Mouse (Mus musculus): ENCODE data around the gene Ciapin1. TPM values are rescaled to one million over a fixed set of nuclear protein-coding genes. Genes with fewer than 3 reads are reported as not detected.

Ciapin1 gene
- total RNA-seq, 2 experiments from 2014 or later: 38.2 to 71.1 TPM

DNA sequence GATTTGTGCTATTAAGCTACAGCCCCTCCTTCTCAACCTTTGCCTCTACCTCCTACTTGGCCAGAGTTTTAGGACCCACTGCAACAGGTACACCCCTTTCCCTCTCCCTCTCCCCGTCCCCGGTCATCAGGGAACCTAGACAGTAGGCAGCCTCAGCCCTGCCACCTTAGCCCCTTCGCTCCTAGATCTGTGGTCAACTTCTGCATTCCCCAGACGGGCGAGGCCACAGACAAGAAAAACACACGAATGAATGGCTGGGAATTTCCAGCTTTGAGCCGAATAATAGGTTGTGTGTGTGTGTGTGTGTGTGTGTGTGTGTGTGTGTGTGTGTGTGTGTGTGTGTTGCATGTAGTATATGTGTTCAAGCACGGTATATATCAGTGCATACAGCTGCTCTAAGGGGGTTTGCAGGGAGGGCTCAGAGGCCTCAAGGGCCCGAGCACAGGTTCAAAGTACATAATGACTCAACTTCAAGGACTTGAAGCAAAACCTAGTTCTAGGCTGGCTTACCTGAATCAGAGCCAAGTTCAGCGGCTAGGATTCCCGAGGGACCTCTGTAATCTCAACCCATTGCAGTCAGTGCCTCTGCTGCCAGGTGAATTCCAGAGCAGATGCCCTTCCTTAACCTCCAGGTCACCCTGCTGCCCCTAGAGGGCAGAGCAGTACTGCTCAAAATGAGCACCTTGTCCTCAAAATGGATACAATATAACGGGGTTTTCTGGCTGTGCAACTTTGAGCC, 52.7 kb downstream of the Ciapin1 start:
- ATAC-seq (replicated peaks; ENCODE audit: low FRiP score, low TSS enrichment, poor library complexity, severe bottlenecking): peak; percentile 49; the same call in 1 of the 2 replicates

DNA sequence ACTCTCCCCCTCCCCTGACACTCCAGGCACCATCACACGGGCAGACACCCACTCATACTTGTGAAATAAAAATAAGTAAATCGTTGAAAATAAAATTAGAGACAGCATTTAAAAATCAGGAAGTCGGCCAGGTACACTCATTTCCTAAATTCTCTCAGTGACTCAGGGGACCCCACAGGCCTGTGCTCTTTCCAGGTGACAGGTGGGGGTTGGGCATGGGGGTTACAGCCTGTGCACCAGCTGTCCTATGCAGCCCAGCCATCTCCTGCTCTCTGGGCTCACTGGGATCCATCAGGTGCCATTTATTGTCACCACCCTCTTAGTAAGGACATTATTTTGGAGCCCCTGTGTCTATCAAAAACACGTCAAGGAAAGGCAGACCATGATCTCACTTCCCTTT, 54.3 kb downstream of the Ciapin1 start:
- ATAC-seq (replicated peaks; ENCODE audit: low FRiP score, low TSS enrichment, poor library complexity, severe bottlenecking): no peak

DNA sequence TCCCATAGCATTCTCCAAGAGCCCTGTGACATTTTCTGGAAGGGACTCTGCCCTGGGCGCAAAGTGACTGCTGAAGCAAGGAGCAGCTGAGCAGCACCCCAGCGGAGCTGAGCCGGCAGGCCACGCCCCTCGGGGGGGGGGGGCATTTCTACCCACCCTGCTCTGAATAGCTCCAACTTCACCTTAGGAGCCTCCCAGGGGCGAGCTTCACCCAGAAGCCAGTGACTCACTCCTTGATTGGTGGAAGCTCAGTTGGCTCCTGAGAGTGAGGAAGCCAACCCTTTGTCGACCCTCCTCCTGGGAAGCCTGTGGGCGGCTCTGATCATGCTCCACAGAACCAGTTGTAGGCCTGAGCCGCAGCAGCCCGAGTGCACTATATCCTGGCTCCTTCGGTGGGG, 56.3 kb downstream of the Ciapin1 start:
- ATAC-seq (replicated peaks; ENCODE audit: low FRiP score, low TSS enrichment, poor library complexity, severe bottlenecking): no peak

DNA sequence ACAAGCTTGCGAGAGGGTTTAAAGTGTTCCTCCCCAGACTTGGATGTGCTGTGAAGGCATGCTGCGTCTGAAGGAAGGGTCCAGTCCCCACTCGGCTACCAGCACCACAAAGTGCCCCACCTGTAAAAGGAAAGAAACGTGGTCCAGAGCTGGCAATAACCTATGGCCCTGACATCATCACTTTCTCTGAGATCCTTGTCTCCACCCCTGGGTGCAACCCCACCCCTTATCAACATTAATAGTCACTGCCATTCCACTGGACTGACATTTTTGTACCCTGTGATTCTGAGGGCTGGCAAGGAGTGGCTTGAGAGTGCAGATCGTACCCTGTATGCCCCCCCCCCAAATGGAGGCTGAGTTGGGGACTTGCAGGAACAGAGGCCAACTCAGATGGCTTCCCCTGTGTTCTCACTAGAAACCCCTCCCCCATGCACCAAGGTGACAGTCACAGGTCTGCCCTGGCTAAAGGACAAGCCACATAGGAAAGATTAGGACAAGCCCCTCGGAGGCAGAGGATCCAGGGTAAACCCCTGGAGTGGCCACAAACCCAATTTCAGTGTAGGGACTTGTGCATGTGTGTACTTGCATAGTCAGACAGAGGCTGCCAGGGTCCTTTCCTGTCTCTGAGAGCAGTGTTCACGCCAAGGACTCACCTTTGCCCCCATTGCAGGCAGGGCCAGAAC, 56.9 kb downstream of the Ciapin1 start:
- no peak for ATAC-seq (replicated peaks; ENCODE audit: low FRiP score, low TSS enrichment, poor library complexity, severe bottlenecking)

DNA sequence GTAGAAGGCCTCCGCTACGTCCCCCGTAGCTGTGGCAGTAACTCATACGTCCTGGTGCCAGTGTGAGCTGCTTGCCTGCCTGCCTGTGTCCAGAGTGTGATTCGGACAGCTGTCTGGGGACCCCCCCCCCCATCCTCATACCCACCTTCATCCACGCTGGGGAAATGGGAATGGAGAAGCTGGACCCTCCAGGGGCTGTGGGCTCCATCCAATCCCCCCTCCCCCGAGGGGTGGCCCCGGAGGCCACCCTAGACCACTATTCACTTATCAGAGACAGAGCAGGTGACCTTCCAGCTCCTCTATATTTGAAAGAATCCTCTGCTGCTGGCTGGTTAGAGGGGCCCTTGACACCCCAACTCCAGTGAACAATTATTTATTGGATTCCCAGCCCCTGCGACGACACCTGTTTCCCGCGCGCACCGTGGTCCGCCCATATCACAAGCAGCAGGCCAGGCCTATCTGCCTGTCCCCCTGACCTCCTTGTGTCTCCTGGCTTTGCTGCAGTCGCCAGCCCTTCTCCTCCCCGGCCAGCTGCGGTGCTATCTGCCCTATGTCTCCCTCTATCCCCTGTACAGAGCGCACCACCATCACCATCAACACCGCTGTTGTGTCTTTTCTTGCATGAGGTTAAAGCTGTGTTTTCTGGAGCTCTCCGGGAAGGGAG, 57.5 kb downstream of the Ciapin1 start:
- ATAC-seq (replicated peaks; ENCODE audit: low FRiP score, low TSS enrichment, poor library complexity, severe bottlenecking): no peak

DNA sequence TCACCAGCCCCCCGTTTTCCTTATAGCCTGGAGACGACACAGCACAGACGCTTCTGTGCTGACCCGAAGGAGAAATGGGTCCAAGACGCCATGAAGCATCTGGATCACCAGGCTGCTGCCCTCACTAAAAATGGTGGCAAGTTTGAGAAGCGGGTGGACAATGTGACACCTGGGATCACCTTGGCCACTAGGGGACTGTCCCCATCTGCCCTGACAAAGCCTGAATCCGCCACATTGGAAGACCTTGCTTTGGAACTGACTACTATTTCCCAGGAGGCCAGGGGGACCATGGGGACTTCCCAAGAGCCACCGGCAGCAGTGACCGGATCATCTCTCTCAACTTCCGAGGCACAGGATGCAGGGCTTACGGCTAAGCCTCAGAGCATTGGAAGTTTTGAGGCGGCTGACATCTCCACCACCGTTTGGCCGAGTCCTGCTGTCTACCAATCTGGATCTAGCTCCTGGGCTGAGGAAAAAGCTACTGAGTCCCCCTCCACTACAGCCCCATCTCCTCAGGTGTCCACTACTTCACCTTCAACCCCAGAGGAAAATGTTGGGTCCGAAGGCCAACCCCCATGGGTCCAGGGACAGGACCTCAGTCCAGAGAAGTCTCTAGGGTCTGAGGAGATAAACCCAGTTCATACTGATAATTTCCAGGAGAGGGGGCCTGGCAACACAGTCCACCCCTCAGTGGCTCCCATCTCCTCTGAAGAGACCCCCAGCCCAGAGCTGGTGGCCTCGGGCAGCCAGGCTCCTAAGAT, 58.4 kb downstream of the Ciapin1 start:
- no peak for ATAC-seq (replicated peaks; ENCODE audit: low FRiP score, low TSS enrichment, poor library complexity, severe bottlenecking)

DNA sequence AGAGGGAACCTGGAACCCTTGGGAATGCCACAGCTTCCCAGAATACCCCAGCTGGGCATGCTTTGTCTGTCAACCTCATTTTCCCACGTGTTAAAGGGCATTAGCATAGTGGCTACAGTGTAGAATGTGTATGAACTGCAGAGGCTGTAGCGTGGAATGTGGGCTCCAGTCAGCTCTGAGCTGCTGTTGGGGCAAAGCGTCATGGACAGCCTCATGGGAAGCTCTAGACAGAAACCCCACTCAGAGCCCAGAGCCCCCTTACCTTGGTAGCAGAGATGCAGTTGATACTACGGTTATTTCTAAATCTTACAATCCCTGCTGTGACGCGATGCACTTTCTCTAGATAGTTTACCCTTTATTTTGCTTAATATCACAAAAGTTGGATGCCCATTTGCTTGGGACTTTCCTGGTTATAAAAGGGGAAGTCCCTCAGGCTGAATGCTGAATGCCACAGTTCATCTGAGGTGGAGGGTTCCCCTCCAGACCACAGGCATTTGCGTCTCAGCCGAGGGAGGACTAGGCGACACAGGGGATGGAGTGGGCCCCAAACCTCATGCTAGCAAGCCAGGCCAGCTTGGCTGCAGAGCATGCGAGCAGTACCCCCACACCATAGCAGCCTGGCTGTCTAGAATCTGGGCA, 59.1 kb downstream of the Ciapin1 start:
- ATAC-seq (replicated peaks; ENCODE audit: low FRiP score, low TSS enrichment, poor library complexity, severe bottlenecking): no peak; the same call in 1 of the 2 replicates

DNA sequence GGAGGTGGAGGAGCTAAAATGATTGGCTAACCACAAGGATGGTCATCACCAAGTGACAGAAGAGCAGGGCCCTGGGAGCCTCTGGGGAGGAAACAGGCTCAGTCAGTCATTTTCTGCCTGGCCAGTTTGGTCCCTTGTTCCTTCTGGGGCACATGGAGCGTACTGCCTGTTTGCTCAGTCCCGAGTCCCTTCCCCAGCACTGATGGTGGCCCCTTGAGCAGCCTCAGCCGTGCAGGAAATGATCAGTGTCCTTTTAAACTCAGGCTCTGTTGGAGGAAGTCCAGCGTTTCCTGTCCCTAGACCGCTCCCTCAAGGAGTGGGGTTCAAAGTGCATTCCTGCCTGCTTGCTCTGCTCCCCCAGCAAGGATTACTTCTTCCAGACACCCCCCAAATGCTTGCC, 59.7 kb downstream of the Ciapin1 start:
- no peak for ATAC-seq (replicated peaks; ENCODE audit: low FRiP score, low TSS enrichment, poor library complexity, severe bottlenecking)

DNA sequence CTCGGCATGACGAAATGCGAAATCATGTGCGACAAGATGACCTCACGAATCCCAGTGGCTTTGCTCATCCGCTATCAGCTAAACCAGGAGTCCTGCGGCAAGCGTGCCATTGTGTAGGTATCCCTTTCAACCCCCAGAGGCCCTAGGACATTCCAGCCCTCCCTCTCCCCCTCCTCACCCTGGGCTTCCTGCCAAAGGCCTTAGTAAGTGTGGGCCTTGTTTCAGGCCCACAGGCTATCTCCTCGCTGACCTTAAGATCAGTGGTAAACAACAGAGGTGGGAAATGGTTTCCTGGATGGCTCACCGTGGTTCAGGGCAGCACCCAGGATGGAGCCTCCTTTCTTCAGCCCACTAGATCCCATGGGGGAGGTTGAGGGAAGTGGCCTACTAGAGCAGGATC, 60.1 kb downstream of the Ciapin1 start:
- ATAC-seq (replicated peaks; ENCODE audit: low FRiP score, low TSS enrichment, poor library complexity, severe bottlenecking): no peak

DNA sequence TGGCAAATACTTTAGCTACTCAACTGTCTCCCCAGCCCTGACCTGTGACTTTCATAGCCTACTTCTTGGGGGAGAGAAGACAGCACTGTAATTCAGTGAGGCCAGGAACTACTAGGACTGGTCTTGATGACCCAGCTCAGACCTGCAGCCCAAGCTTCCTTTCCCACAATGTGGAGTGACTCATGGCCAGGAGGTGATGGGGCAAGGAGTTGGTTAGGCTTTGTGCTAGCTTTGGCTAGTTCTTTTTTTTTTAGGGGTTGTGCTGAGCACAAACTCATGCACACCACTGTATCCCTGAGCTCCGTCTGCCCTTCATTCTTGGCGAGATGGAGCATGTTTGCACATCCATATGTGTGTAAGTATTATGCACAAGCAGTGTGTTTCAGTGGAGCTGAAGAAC, 61.8 kb downstream of the Ciapin1 start:
- no peak for ATAC-seq (replicated peaks; ENCODE audit: low FRiP score, low TSS enrichment, poor library complexity, severe bottlenecking)

DNA sequence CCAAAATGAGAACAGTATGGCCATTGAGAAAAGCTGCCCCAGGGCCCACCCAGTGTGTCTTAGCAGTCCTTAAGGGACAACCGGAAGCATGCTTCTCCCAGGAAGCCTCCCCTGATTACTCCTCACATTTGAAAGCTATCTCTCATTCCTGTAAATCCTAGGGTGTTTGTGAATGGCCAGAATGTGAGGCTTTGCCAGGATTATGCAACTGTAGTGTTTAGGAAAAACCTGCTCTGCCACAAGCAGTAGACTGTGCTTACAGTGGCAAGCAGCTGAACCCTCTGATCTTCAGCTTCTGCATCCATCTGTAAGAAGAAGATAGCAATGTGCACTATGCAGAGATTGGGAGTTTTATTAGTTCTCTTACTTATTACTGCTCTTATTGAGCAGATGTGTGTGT, 63.6 kb downstream of the Ciapin1 start:
- ATAC-seq (replicated peaks; ENCODE audit: low FRiP score, low TSS enrichment, poor library complexity, severe bottlenecking): no peak

DNA sequence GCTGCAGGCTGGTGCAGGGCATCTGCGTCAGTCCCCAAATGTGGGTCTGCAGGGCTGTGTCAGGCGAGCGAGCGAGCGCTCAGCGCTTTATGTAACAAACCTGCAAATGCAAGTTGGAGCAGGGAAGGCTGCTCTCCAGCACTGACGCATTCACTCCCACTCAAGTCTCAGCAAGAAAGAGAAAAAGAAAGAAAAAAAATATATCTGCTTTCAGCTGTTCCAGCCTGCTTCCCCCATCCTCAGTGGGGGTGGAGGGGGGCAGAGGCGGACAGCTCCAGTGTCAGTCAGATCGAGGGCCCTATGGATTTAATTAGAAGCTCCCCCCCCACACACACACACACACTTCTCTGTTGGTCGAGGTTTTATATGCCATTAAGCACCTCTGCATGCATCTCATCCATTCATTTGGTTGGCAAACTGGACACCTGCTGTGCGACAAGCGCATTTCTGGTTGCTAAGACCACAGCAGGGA, 64.4 kb downstream of the Ciapin1 start:
- no peak for ATAC-seq (replicated peaks; ENCODE audit: low FRiP score, low TSS enrichment, poor library complexity, severe bottlenecking)

DNA sequence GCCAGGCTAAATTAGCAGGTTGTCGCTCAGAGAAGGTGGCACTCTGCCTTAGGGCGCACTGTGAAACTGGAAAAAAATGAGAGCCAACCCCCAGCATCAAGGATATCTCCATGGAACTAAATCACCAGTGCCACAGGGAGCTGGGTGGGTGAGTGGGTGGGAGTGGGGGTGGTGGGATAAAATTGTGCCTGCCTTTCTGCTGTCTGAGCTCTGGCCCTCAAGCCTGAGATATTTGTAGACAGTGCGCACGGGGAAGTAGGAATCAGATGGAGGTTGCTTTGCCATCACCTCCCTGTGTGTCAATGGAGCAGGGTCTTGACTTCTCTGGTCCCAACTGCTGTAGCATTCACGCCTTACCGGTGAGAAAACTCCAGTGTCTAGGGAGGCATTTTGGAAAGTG, 65.1 kb downstream of the Ciapin1 start:
- ATAC-seq (replicated peaks; ENCODE audit: low FRiP score, low TSS enrichment, poor library complexity, severe bottlenecking): no peak

DNA sequence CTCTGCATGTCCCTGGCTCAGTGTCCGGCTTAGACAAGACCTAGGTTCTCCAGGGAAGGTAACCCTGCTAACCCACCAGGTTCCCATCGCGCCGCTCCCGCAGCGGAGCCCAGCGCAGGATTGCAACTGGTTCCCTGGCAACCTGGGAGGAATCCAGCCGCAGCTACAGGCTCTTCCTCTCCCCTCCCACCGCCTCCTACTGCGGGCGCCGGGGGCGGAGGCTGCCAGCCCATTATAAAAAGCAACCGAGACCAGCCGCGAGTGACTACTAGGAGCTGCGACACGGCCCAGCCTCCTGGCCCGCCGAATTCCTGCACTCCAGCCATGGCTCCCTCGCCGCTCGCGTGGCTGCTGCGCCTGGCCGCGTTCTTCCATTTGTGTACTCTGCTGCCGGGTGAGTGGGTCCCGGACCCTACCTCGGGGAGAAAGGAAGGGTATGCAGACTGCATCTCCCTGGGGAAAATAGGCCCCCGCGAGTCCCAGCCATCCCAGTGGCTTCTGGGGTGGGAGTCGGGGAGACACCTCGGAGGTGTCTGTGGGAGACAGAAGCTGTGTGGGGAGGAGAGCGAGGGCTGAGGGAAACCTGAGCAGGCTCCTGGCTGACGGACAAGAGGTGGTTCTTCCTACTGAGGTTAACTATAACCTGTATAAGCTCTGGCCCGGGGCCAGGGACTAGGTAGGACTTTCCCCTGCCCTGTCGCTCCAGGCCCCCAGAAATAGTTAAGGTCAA, 66.1 kb downstream of the Ciapin1 start, which contains the start of gene Cx3cl1:
Cx3cl1 (plus strand) TSS at position 69 of the 730 bp plus-strand sequence.
- 0 out of 2 replicates have a peak, but pooled peaks have one; percentile 32 for ATAC-seq (replicated peaks; ENCODE audit: low FRiP score, low TSS enrichment, poor library complexity, severe bottlenecking)

DNA sequence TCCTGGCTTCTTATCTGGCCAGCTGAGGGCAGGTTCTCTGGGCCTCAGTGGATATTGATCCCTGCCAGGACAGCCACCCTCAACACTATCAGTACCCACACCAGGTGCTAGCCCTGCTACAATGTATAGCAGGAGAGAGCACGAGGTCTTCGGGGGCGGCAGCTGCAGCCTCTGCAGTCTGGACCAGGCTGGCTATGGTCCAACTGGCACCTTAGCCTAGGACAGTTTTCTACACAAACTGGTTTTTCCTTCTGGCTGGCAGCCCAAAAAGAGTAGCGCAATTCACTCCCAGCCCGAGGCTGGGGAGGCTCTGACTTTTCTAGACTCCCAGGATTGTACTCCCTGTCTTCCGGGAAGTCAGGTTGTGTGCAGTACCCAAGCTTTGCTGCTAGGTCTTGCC, 67.2 kb downstream of the Ciapin1 start:
- ATAC-seq (replicated peaks; ENCODE audit: low FRiP score, low TSS enrichment, poor library complexity, severe bottlenecking): peak; percentile 69
